Mouse (Mus musculus) urinary bladder, postnatal 14 days (tissue): ENCODE measurements around the gene Slc30a3.
"Not testable (repeated sequence)": the region's sequence is repeated elsewhere in the genome, so short reads cannot be mapped to it uniquely, and the experiment has no call there.

ENCODE experiments used
- DNase-seq: peaks from one replicate; pipeline ENCODE4 v3.0.0; 2021; ENCODE audit warnings: low spot score

Slc30a3 gene

GRCm38 (mm10) chr5:31048763-31049641 lies 59.0 kb downstream of the Slc30a3 start, which contains the start of gene Slc5a6:
TSS of gene Slc5a6 (minus strand) at chr5:31048924.
- DNase-seq = peak; percentile 24

DNA sequence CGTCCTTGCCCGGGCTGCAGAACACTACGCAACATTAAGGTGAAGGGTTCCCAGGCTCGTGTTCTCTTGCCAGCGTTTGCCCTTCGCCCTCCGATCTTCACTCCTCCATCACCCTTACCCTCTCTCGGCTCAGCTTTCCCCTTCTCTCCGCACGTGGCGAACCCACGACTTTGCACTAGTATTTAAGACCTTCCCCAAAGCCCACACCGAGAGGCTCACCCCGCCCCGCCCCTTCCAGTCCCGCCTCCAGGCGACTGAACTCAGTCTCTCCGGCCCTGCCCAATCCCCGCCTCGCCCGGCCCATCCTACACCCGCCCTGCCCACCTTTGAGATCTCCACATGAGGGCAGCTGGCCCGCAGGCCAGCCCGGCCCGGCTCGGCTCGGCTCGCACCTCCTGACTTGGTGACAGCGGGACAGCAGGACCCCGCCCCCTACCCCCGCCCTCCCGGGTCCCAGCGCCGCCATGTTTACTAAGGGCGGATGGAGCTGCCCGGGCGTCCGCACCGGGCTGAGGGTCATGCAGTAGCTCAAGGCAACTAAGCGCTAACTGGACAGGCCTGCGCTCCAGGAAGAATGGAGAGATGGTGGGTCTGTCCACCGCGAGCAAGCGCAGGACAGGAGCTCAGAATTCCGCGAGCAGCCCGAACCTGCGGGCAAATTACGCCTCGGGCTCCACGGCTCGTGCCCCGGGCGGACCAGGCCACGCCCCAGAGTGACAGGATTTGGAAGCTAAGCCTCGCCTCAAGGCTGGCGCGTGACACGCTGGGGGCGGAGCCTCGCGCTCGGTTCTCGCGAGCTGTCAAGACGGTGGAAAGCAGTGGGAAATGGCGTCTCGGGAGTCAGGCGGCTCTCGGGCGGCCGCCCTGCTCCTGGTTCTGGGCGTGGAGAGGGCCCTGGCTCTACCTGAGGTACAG lies 59.9 kb downstream of the Slc30a3 start, which contains the start of gene Atraid:
Gene Atraid (plus strand): TSS at position 465 of the 915 bp plus-strand sequence.
- DNase-seq = peak; percentile 99

DNA sequence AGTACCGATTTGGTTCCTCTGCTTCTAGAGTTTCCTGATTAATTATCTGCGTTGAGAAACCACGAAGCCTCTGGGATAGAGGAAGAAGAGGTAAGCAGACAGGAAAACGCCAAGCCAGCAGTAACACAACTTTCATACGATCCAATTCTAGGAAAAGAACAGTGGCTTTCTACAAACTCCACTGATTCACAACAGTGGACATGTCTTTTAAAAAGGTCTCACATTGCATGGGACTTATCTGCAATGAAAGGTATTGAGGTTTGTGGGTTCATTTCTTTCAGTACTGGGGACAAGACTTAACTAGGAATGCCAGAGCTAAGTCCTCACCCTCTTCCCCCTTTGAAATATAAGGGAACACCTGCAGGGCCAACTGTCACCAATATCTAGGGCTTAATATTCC lies 61.0 kb downstream of the Slc30a3 start:
- no peak for DNase-seq

DNA sequence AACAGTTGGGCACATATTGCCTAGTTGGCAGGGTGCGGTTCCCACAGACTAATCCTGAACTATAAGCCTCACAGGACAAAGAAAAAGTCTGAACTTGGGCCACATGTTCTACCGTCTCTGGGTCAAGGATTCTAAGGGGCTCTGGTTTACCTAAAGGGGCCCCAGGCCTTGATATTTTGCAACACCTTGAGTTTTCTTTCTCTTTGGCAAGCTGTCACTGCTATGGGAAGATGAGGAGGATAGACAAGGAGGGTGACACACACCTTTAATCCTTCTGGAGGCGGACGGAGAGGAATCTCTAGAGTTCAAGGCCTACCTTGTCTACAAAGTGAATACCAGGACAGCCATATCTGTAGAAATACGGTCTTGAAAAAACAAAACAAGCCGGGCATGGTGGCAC lies 61.6 kb downstream of the Slc30a3 start:
- no peak for DNase-seq

DNA sequence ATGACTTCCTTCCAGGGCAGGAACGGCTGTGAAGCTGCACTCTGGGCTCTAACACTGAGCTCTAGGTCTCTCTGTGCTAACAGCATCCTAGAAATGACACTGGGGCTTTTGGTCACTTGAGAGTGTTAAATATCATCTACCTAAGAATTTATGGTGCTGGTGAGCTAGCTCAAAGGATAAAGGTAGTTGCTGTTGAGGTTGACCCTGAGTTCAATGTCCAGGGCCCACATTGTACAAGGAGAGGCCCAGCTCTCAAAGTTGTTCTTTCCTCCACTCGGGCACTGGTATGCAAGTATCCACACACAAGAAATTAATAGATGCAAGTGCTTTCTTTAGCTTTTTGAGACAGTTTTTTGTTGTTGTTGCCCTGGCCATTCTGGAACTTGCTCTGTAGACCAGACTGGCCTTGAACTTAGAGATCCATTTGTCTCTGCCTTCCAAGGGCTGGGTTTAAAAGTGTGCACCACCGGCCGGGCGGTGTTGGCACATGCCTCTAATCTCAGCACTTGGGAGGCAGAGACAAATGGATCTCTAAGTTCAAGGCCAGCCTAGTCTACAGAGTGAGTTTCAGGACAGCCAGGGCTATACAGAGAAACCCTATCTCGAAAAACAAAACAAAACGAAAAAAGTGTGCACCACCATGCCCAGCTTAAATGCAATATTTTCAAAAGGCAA lies 69.7 kb downstream of the Slc30a3 start:
- no peak for DNase-seq

DNA sequence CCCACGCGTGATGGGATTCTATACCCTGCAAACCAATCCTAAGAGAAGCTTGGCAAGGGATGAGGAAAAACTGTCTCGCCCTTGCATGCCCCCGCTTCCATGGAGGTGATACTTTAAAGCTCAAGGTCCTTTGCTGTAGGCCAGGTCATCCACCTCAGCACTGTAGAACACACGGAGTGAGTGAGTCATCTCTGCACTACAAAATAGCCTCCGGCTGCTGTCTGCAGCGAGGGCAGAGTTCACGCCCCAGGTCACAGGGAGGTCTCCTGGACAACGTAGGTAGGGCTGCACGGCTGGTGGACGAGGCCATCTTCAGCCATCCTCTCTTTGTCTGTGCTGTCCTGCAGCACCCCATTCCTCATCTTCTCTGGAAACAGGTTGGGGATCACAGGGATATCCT lies 71.5 kb downstream of the Slc30a3 start:
- DNase-seq = not testable (repeated sequence)
